In genomic region chr8:120167821-120168220, GRCm38 (mm10) we compare ENCODE assay signal across 11 mouse cellular contexts. TPM values are rescaled to one million over a fixed set of nuclear protein-coding genes. Genes with fewer than 3 reads are reported as not detected.
DNase-seq lines count a peak whose midpoint lies in the region; ATAC-seq and TF ChIP-seq lines count a peak whose summit lies in the region.
"Had no signal": no experiment of that assay in that cellular context is flagged by ENCODE, and none has a peak within 500 bp of the region (broad histone marks: within the 10 kb centered on the region; RNA-seq: fewer than 3 reads in every experiment).

No protein-coding gene starts in this region.

- no peaks in the 10 kb centered on the region for H3K27me3 ChIP-seq in forebrain, postnatal 0 days (ENCODE audit: insufficient read depth, low read length)

- no peaks in the 10 kb centered on the region for H3K36me3 ChIP-seq in forebrain, postnatal 0 days (ENCODE audit: insufficient read depth)

- peaks cover 8% of the 10 kb centered on the region for H3K4me1 ChIP-seq in forebrain, postnatal 0 days (ENCODE audit: insufficient read depth)

- intact Hi-C loops in left cerebral cortex, postnatal 14 days (cut with DNase I), result no loop called here

- DNase-seq in frontal cortex, postnatal 14 days (ENCODE audit: low spot score in 2 of 2), result no peak
- DNase-seq in forebrain, postnatal 0 days, result no peak
- DNase-seq in left cerebral cortex, postnatal 14 days (ENCODE audit: low spot score in 2 of 2), result peak; percentile 61 to 86
- DNase-seq in retina, embryonic 14.5 days (ENCODE audit: low spot score), result peak; percentile 45
- no peak for DNase-seq in adrenal gland, postnatal 10 days
- DNase-seq in kidney, adult 11 months, result no peak
- no peak for DNase-seq in spleen, postnatal 10 days (ENCODE audit: low spot score in 2 of 2)

- 8% methylated on average over 5 of the region's 5 CpGs for whole genome bisulfite sequencing in forebrain, postnatal 0 days

- ATAC-seq in frontal cortex, adult (ENCODE audit: low TSS enrichment), result peak; percentile 53
- ATAC-seq in forebrain, postnatal 0 days, result peak; percentile 73

- H3K9me3 ChIP-seq in forebrain, postnatal 0 days (ENCODE audit: low read length), result no peaks in the 10 kb centered on the region

- H3K4me2 ChIP-seq in forebrain, postnatal 0 days (ENCODE audit: low read depth), result 0 out of 2 replicates have a peak overlapping the region, but pooled peaks have one; percentile 3

- H3K27ac ChIP-seq in forebrain, postnatal 0 days (ENCODE audit: low read depth, low read length), result no peak overlapping the region

- H3K4me3 ChIP-seq in forebrain, postnatal 0 days (ENCODE audit: low read depth, low read length), result no peak overlapping the region

- no peak overlapping the region for H3K9ac ChIP-seq in forebrain, postnatal 0 days

- no peak for TF ChIP-seq CTCF in forebrain, postnatal 0 days (IDR thresholded peaks at IDR 0.05; ENCODE audit: low read depth)

RNA-seq across cellular contexts. Expression of gene Fam92b, which starts 9.4 kb away (rescaled TPM):
- 1.2 and 2.1 TPM in 2 replicates for total RNA-seq in forebrain, postnatal 0 days (2014; rRNA removed)
- polyA plus RNA-seq in forebrain, postnatal 0 days (2015; fragmentation: Nextera tagmentation; extraction: Ambion mirVana), result 1.1 and 1.6 TPM in 2 replicates
- under 1 TPM in 1 of 2 experiments, not detected in 1; 0.47 TPM for total RNA-seq in left cerebral cortex, postnatal 14 days (2021)
- total RNA-seq in adrenal gland, postnatal 10 days (2021), result 1 to 10 TPM in 1 of 2 experiments, under 1 TPM in 1; 0.90 to 1.4 TPM
- total RNA-seq: megakaryocyte, adult 5-6 weeks had no signal
- polyA plus RNA-seq: C2C12; small intestine, adult 2 months had no signal

RNA-seq across cellular contexts. Expression of gene 6430548M08Rik, which starts 53.9 kb away (rescaled TPM):
- total RNA-seq in forebrain, postnatal 0 days (2014; rRNA removed), result 49.0 and 59.6 TPM in 2 replicates
- 27.8 and 32.7 TPM in 2 replicates for polyA plus RNA-seq in forebrain, postnatal 0 days (2015; fragmentation: Nextera tagmentation; extraction: Ambion mirVana)
- 100 to 1,000 TPM; 134 to 145 TPM for total RNA-seq in left cerebral cortex, postnatal 14 days (2021)
- 10 to 100 TPM; 39.7 to 41.9 TPM for total RNA-seq in adrenal gland, postnatal 10 days (2021)

Comparison
In these comparisons a context has a peak if more than half of its experiments do, and no peak if none do; other contexts are left out.
1. DNase-seq: peak in left cerebral cortex, postnatal 14 days (2 of 2) and retina, embryonic 14.5 days (single experiment); none in frontal cortex, postnatal 14 days (0 of 2), forebrain, postnatal 0 days (single experiment), adrenal gland, postnatal 10 days (single experiment), kidney, adult 11 months (single experiment) and spleen, postnatal 10 days (0 of 2).